Mouse (Mus musculus): ENCODE results near the gene Ltbp1.

Ltbp1 gene

DNA sequence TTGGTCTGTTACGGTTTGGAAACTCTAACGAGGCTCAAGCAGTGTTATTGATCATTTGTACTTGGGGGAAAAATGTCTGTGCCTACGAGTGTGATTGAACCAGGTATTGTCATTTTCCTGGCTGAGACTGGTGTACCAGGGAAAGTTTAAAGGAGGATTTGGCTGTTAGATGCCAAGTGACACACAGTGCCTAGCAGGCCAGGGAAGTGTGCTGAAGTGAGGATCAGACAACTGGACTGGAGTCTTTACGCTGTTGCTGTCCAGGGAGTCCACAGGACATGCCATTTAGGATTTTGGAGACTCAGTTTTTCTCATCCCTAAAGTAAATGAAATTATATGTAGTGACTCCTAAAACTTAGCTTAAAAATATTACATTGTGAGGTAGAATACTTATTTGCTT is 174.9 kb downstream of the Ltbp1 start:
- no peak for DNase-seq

- DNase-seq: no peak
Measured at GRCm38 (mm10) chr17:75180956-75181588, 175.7 kb downstream of the Ltbp1 start.

- no peak for DNase-seq
Measured at GRCm38 (mm10) chr17:75182319-75183001, 177.1 kb downstream of the Ltbp1 start.

GRCm38 (mm10) chr17:75186732-75187509 is 181.6 kb downstream of the Ltbp1 start:
- DNase-seq: no peak

DNA sequence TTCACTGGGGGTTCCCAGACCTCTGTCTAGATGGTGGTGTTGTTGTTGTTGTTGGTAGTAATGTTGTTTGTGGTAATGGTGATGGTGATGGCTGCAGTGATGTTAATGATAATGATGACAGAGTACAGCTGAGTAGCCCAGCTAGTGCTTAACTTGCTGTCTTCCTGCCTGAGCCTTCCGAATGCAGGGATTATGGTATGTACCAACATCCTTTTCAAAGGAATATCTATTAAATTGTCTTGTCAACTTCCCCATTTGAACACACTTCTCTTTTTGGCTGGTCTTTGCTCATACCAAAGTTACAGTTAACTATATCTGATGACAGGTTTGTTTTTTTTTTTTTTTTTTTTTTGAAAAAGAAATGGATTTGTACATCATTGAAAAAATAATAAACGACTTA is 191.6 kb downstream of the Ltbp1 start:
- no peak for DNase-seq

DNA sequence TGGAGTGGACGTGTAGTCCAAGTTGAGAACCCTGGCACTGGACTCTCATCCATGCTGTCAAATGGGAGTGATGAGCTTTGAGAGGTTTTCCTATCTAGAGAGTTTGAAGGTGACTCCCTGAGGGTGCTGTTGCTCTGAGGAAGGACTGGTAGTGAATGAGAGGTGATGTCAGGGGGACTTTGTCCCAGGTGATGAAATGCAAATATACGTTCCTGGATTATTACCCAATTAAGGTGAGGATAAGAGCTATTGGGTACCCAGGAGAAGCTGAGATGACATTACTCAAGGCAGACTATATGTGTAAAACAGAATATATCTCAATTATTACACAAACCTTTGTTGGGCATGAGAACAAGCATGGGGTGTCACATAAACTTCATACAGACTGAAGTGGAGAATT is 193.4 kb downstream of the Ltbp1 start:
- DNase-seq: no peak

GRCm38 (mm10) chr17:75199694-75200093 is 194.3 kb downstream of the Ltbp1 start:
- DNase-seq: no peak

DNA sequence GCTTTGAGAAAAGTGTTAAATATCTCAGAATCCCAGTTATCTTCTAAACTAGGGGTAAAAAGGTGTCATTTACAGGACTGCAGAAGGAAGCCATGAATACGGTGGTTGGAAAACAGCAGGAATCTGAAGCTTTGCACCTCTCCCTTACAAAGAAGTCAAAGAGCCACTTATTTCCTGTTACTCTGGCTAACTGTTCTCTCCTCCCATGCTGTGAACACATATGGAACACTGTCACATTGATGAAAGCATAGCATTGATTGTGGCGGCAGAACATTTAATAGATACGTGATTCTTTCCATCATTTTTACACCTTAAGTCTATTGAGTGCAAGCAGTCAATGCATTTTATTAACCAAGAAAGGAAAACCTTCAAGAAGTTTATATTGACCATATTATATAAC is 196.9 kb downstream of the Ltbp1 start:
- no peak for DNase-seq

GRCm38 (mm10) chr17:75204065-75204464 is 198.7 kb downstream of the Ltbp1 start:
- no peak for DNase-seq

GRCm38 (mm10) chr17:75206281-75206680 is 200.9 kb downstream of the Ltbp1 start:
- no peak for DNase-seq

DNA sequence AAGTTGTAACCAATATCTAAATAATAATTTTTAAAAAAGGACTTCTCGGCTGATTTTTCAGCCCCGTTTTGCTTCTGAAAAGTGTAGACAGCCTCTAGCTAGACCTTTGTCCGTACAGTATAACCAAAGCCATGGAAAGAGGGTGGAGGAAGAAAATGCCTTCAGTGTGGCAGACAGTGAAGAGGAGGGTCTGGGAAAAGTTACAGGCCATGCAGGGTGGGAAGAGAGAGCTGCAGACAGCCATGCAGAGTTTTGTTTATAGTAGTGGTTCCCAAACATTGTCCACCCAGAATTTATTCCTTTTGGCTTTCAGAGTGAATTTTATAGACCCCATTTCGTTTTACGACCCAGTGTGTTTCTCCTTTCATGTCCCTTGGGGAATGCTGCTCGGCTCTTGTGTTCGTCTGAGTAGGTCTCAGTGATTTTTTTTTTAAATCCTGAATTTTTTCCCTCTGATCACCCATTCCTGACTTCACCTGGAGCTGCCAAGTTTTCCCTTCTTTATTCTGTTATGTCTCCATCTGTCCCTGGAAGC is 202.9 kb downstream of the Ltbp1 start:
- DNase-seq: no peak

- DNase-seq: no peak
Measured at GRCm38 (mm10) chr17:75210526-75210925, 205.2 kb downstream of the Ltbp1 start.

- no peak for DNase-seq
Measured at GRCm38 (mm10) chr17:75216362-75216761, 211.0 kb downstream of the Ltbp1 start.

- DNase-seq: no peak
Measured at GRCm38 (mm10) chr17:75218700-75219099, 213.3 kb downstream of the Ltbp1 start.

DNA sequence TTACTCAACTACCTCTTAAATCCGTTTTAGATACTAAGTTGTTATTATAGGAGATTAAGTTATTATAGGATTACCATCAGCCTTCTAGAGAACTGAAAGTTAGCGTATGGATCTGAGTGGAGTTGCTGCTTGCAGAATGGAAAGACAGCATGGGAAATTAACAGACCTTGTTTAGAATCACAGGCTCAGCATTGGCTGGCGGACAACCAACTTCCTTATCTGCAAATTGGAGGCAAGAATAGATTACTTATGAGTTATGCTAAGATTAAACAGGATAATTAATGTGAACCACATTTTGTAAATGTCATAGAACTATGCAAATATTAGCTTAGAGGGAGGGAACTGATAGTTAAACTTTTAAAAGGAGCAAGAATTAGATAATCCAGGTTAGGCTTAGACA is 223.0 kb downstream of the Ltbp1 start:
- peak; percentile 6 to 36 for DNase-seq

DNA sequence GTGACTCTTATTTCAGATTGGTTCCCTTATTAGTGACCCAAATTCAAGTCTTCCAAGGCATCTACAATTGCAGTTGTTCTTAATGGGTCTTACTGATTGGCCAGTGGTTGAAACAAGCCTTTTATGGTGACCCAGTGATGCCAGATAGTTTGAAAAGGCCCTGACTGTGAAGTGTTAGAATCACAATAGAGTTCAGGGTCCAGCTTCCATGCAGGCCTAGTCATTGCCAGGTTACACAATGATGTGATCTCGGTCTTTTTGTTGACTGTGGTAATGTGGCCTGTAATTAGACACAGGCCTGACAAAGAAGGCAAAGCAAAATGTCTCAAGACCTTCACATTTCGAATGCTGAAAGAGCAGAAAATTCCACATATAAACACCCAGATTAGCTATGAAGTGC is 227.8 kb downstream of the Ltbp1 start:
- DNase-seq: no peak

DNA sequence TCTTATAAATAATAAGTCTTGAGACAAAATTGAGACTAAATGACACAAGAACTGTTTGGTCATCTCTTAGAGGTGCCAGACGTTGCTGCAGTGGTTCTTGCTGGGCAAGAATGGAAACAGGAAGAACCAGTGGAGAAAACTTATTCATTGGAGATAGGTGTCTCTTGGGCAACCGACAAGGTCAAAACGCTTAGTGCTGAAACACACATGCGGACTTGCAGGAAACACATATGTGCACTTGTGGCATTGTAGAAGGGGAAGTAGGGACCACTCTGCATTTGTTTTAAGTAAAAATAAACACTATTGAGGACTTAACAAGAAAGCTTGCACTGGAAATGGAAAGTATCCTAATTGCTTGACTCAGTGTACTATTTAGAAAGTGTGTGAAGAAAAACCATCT is 228.6 kb downstream of the Ltbp1 start:
- DNase-seq: no peak

GRCm38 (mm10) chr17:75235781-75236180 is 230.4 kb downstream of the Ltbp1 start:
- no peak for DNase-seq

DNA sequence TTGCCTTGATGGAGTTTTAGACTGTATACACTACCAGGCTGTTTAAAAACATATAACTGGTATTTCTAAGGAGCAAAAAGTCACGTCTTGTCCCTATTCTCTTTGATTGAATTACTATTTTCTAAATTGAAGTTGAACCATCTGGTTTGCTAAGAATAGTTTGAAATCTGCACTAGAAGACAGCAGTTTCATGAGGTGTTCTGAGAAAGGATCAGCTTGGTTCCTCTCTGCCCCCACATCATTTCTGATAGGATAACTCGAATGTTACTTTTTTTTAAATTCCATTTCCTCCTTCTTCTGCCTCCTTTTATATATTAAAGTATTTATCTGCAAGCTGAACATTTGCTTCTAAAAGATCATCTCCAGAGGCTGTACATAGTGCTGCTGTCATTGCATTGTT is 231.2 kb downstream of the Ltbp1 start:
- no peak for DNase-seq

DNA sequence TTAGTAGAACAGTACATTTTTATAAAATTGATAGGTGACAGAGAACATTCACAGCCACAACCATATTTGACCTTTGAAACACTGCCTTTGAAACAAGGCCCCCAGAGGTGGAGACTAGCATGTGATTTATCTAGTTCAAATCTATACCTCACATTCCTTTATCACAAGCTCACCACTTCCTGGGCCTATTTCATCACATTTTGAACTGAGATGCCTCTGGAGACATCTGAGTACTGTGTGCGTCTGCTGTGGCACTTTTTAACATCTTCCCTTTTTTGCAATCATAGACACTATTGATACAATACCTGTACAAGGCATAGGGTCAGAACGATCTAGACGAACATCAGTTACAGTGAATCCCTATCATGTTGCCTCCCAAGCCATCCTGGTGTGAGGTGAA is 232.1 kb downstream of the Ltbp1 start:
- DNase-seq: no peak

DNA sequence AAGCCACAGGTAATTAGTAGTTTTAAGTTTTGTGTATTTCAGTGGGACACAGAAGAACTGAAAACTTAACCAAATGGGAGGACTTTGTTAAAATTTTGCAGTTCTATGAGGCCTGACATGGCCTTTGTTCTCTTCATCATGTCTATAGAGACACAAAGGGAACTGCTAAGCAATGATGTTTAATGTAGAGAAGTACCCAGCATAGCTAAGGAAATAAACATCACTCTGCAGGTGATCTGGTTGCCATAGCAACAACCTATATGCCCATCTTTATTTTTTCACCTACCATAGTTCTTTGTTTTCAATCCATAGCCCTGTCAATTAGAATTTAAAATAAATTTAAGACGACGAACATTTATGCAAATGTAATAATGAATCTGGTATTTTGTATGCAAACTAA is 233.3 kb downstream of the Ltbp1 start:
- no peak for DNase-seq

DNA sequence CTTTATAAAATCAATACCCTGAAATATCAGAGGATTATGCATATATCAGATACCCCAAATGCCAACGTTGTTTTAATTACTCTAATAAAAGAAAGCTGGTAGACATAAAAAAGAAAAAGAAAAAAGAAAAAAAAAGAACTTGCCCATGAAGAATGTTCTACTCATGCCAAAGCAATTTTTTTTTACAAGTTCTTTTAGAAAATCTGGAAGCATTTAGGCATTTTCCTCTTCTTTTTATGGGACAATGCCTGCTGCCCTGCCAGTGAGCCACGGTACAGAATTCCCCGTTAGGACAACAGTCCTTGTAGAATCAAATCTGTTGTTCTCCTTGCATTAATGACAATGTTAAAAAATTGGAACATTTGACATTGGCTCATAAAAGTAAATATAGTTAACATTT is 234.2 kb downstream of the Ltbp1 start:
- no peak for DNase-seq

- DNase-seq: no peak
Measured at GRCm38 (mm10) chr17:75242086-75242485, 236.7 kb downstream of the Ltbp1 start.

GRCm38 (mm10) chr17:75243221-75243620 is 237.9 kb downstream of the Ltbp1 start:
- no peak for DNase-seq
